Mouse (Mus musculus): Measurements from ENCODE around the gene Uhrf1bp1.

DNA sequence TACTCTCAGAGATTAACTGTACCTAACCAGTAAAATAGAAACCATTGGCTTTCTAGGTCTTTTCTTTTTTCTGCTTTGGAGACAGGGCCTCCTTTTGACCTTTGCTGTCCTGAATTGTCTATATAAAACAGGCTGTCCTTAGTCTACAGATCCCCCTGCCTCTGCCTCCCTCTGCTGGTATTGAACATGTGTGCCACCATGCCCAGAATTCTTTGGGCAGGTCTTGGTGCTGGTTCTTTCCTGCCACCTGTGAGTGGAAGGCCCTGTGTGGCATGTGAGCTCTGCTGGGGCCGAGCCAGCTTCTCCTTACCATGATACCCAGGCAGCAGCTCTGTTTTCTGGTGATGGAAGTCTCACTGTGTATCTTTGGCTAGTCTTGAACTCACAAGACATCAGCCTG, 7.9 kb upstream of the Uhrf1bp1 start:
- TF ChIP-seq POLR2A (IDR thresholded peaks at IDR 0.05; ENCODE audit: insufficient read length, low read depth) (no peak), USF1 (IDR thresholded peaks at IDR 0.05; ENCODE audit: low read depth) (no peak), CEBPB (IDR thresholded peaks at IDR 0.05; ENCODE audit: insufficient read depth, poor library complexity, severe bottlenecking) (no peak), E2F4 (IDR thresholded peaks at IDR 0.05; ENCODE audit: insufficient read depth) (no peak), POLR2AphosphoS2 (IDR thresholded peaks at IDR 0.05; ENCODE audit: insufficient read length, low read depth) (no peak), MAX (IDR thresholded peaks at IDR 0.05; ENCODE audit: low read depth) (no peak), TCF12 (IDR thresholded peaks at IDR 0.05; ENCODE audit: insufficient read depth, poor library complexity, severe bottlenecking) (no peak), MYOD1 (IDR thresholded peaks at IDR 0.05; ENCODE audit: control insufficient read depth in 1 of 3, insufficient read length in 2 of 3, low read depth in 2 of 3) (no peak), MYOG (IDR thresholded peaks at IDR 0.05; ENCODE audit: control insufficient read depth in 1 of 3, insufficient read depth in 1 of 3, insufficient read length in 2 of 3, low read depth in 2 of 3) (no peak)

Measured in myocyte (in vitro differentiated cells).